Comparison of ENCODE assay signal across 11 mouse cellular contexts in the genomic region with DNA sequence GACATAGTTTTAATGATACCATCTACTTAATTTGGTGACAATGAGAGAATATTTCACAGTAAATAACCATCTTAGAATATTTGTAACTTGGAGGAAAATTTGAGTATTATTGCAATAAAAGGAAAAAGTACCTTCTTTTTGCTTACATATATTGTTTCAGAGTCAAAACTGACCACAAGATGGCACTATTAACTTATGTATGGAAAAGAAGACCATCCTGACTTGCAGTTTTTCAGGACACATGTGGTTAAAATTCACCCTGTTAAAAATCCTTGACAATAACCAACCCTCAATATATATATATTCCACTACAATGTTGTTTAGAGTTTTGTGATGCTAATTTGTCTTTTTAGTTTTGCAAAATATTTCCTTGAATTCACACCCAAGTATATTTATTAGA. TPM values are rescaled to one million over a fixed set of nuclear protein-coding genes. Genes with fewer than 3 reads are reported as not detected.
DNase-seq lines count a peak whose midpoint lies in the region; ATAC-seq and TF ChIP-seq lines count a peak whose summit lies in the region.
"Had no signal": no experiment of that assay in that cellular context is flagged by ENCODE, and none has a peak within 500 bp of the region (broad histone marks: within the 10 kb centered on the region; RNA-seq: fewer than 3 reads in every experiment).

No protein-coding gene starts in this region.

- H3K4me3 ChIP-seq in hindbrain, embryonic 16.5 days (ENCODE audit: low read length) = no peak overlapping the region
- no peak overlapping the region for H3K4me3 ChIP-seq in hindbrain, embryonic 13.5 days
- H3K4me3 ChIP-seq in CH12.LX (replicated peaks in 1 of 3; ENCODE audit: low read depth in 2 of 3, low read length in 2 of 3, poor library complexity in 1 of 3) = no peak overlapping the region
- H3K4me3 ChIP-seq: hindbrain, embryonic 15.5 days had no signal

- H3K79me2 ChIP-seq in CH12.LX (replicated peaks; ENCODE audit: control insufficient read depth, extremely low read depth, insufficient read depth, poor library complexity, severe bottlenecking) = no peaks in the 10 kb centered on the region

- dilution Hi-C loops in CH12.LX (cut with MboI; ENCODE audit: extremely low pct_ligation_motif_present, extremely low pct_unique_long_range_greater_than_20kb, low sequenced_read_pairs) = no loop called here

- H3K9me3 ChIP-seq in hindbrain, embryonic 16.5 days (ENCODE audit: control insufficient read depth, low read length) = no peaks in the 10 kb centered on the region
- no peaks in the 10 kb centered on the region for H3K9me3 ChIP-seq in hindbrain, embryonic 13.5 days
- H3K9me3 ChIP-seq in CH12.LX (replicated peaks; ENCODE audit: low read length) = no peaks in the 10 kb centered on the region
- H3K9me3 ChIP-seq: hindbrain, embryonic 15.5 days had no signal

- no peaks in the 10 kb centered on the region for H3K27me3 ChIP-seq in hindbrain, embryonic 16.5 days (replicated peaks; ENCODE audit: control insufficient read depth, insufficient read depth, low read length)
- no peaks in the 10 kb centered on the region for H3K27me3 ChIP-seq in hindbrain, embryonic 13.5 days
- H3K27me3 ChIP-seq in CH12.LX (replicated peaks) = no peaks in the 10 kb centered on the region

- no peak overlapping the region for H3K27ac ChIP-seq in hindbrain, embryonic 16.5 days (ENCODE audit: low read depth, low read length)
- H3K27ac ChIP-seq in hindbrain, embryonic 13.5 days = no peak overlapping the region
- H3K27ac ChIP-seq in CH12.LX (ENCODE audit: insufficient read depth, low read depth) = no peak overlapping the region
- H3K27ac ChIP-seq: hindbrain, embryonic 15.5 days; macrophage had no signal

- no peaks in the 10 kb centered on the region for H3K36me3 ChIP-seq in hindbrain, embryonic 16.5 days (ENCODE audit: control insufficient read depth, insufficient read depth, low read length)
- no peaks in the 10 kb centered on the region for H3K36me3 ChIP-seq in hindbrain, embryonic 13.5 days
- no peaks in the 10 kb centered on the region for H3K36me3 ChIP-seq in CH12.LX (replicated peaks in 1 of 2; ENCODE audit: control insufficient read depth in 1 of 2, insufficient read depth in 1 of 2, low read length in 1 of 2)
- H3K36me3 ChIP-seq: hindbrain, embryonic 15.5 days had no signal

- TF ChIP-seq POLR2A in CH12.LX (IDR thresholded peaks at IDR 0.05; ENCODE audit: low read depth, low read length) = no peak

- DNase-seq in CH12.LX (ENCODE audit: extremely low read depth) = no peak
- peak; percentile 73 for DNase-seq in brain, adult 2 months (ENCODE audit: low read depth, low spot score)
- peak; percentile 58 for DNase-seq in induced T-regulatory cell, adult 2 months (ENCODE audit: low read depth)
- DNase-seq in gastrocnemius, postnatal 14 days = no peak
- no peak for DNase-seq in cerebellum, adult 18-20 months
- DNase-seq in cerebellum, postnatal 25 days = no peak
- DNase-seq: adrenal gland, postnatal 25 days had no signal

- peak; percentile 75 for ATAC-seq in hindbrain, embryonic 16.5 days
- no peak for ATAC-seq in hindbrain, embryonic 13.5 days (ENCODE audit: low FRiP score)

- in situ Hi-C loops in CH12.LX (cut with MboI; ENCODE audit: low pct_ligation_motif_present, low pct_unique_long_range_greater_than_20kb, low sequenced_read_pairs) = loop anchor here (25.0 kb wide), 1 partner anchor 959 kb away; no protein-coding TSS in a partner anchor

- TF ChIP-seq EP300 in CH12.LX (IDR thresholded peaks at IDR 0.05; ENCODE audit: low read length) = no peak

- no peak overlapping the region for H3K9ac ChIP-seq in hindbrain, embryonic 16.5 days (ENCODE audit: low read depth, low read length)
- no peak overlapping the region for H3K9ac ChIP-seq in hindbrain, embryonic 13.5 days
- H3K9ac ChIP-seq in CH12.LX (ENCODE audit: insufficient read depth, low read depth) = no peak overlapping the region
- H3K9ac ChIP-seq: hindbrain, embryonic 15.5 days had no signal

- intact Hi-C loops in gastrocnemius, postnatal 14 days (cut with DNase I; ENCODE audit: low total_unique reads) = loop anchor here (5.0 kb wide), 1 partner anchor 194 kb away; no protein-coding TSS in a partner anchor

- peak; percentile 93 for TF ChIP-seq RAD21 in CH12.LX (IDR thresholded peaks at IDR 0.05; ENCODE audit: low read depth, low read length)

- no peak overlapping the region for H3K4me2 ChIP-seq in hindbrain, embryonic 16.5 days (ENCODE audit: low read length)
- no peak overlapping the region for H3K4me2 ChIP-seq in hindbrain, embryonic 13.5 days
- H3K4me2 ChIP-seq in CH12.LX (ENCODE audit: insufficient read depth, low read depth, poor library complexity, severe bottlenecking) = no peak overlapping the region
- H3K4me2 ChIP-seq: hindbrain, embryonic 15.5 days had no signal

- no peaks in the 10 kb centered on the region for H3K4me1 ChIP-seq in hindbrain, embryonic 16.5 days (ENCODE audit: control insufficient read depth, insufficient read depth, low read depth, low read length)
- no peaks in the 10 kb centered on the region for H3K4me1 ChIP-seq in hindbrain, embryonic 13.5 days (replicated peaks)
- H3K4me1 ChIP-seq in CH12.LX (ENCODE audit: control insufficient read depth in 1 of 2, insufficient read depth in 2 of 2) = no peaks in the 10 kb centered on the region
- H3K4me1 ChIP-seq: hindbrain, embryonic 15.5 days had no signal

- peak in 1 of 2 experiments; percentile 80; a peak in 2 of 4 replicates for TF ChIP-seq CTCF in CH12.LX (conservative IDR thresholded peaks at IDR 0.05 in 1 of 2, IDR thresholded peaks at IDR 0.05 in 1 of 2; ENCODE audit: low read depth in 2 of 2, low read length in 2 of 2)

TF ChIP-seq in CH12.LX, 34 proteins besides CTCF, POLR2A, EP300 and RAD21:
- no peak for TF ChIP-seq ETS1 (conservative IDR thresholded peaks at IDR 0.05; ENCODE audit: low read depth, low read length)
- TF ChIP-seq JUND (conservative IDR thresholded peaks at IDR 0.05; ENCODE audit: low read depth, low read length) = no peak
- peak; percentile 37; the same call in 1 of the 2 replicates for TF ChIP-seq ZC3H11A (IDR thresholded peaks at IDR 0.05; ENCODE audit: low read depth, low read length)
- peak; percentile 72 for TF ChIP-seq SMC3 (IDR thresholded peaks at IDR 0.05; ENCODE audit: low read depth, low read length)
- TF ChIP-seq MAFK (IDR thresholded peaks at IDR 0.05; ENCODE audit: insufficient replicate concordance, low read length) = peak; percentile 72; the same call in 1 of the 2 replicates

RNA-seq across cellular contexts. Expression of a gene that starts 16.5 kb away (rescaled TPM):
- polyA plus RNA-seq in hindbrain, embryonic 16.5 days (2015; fragmentation: Nextera tagmentation; extraction: Ambion mirVana) = 22.6 and 23.6 TPM in 2 replicates
- polyA plus RNA-seq in hindbrain, embryonic 13.5 days (2015; fragmentation: Nextera tagmentation; extraction: Ambion mirVana) = 24.2 and 25.0 TPM in 2 replicates
- total RNA-seq in CH12.LX (2012; rRNA removed) (36.0 and 36.6 TPM in 2 replicates), CH12.LX (2014; rRNA removed) (48.7 and 50.2 TPM in 2 replicates)
- polyA plus RNA-seq in CH12.LX (2012; ENCODE audit: insufficient read length, low read depth) = 35.5 and 38.6 TPM in 2 replicates
- total RNA-seq in gastrocnemius, postnatal 14 days (2021) = 10 to 100 TPM; 17.5 to 19.5 TPM

RNA-seq across cellular contexts. Expression of a gene that starts 17.1 kb away (rescaled TPM):
- polyA plus RNA-seq in hindbrain, embryonic 16.5 days (2015; fragmentation: Nextera tagmentation; extraction: Ambion mirVana) = 0.78 and 1.3 TPM in 2 replicates
- 0.64 and 1.00 TPM in 2 replicates for polyA plus RNA-seq in hindbrain, embryonic 13.5 days (2015; fragmentation: Nextera tagmentation; extraction: Ambion mirVana)
- total RNA-seq in CH12.LX (2012; rRNA removed) (11.1 and 12.0 TPM in 2 replicates), CH12.LX (2014; rRNA removed) (0.48 TPM in 1 of 2 replicates, not detected in the other)
- polyA plus RNA-seq in CH12.LX (2012; ENCODE audit: insufficient read length, low read depth) = 0.64 TPM in 1 of 2 replicates, not detected in the other
- not detected for total RNA-seq in gastrocnemius, postnatal 14 days (2021)
- polyA plus RNA-seq: macrophage had no signal

Comparison
In these comparisons a context has a peak if more than half of its experiments do, and no peak if none do; other contexts are left out.
1. DNase-seq: peak in brain, adult 2 months (single experiment) and induced T-regulatory cell, adult 2 months (single experiment); none in CH12.LX (single experiment), gastrocnemius, postnatal 14 days (single experiment), cerebellum, adult 18-20 months (0 of 2) and cerebellum, postnatal 25 days (0 of 2).